Mouse (Mus musculus): ENCODE data around the gene Olfr61.

GRCm38 (mm10) chr7:140630559-140630958 lies 1.8 kb downstream of the Olfr61 start:
- no peak for TF ChIP-seq EP300 (IDR thresholded peaks at IDR 0.05; ENCODE audit: low read depth)
- TF ChIP-seq CTCF (IDR thresholded peaks at IDR 0.05; ENCODE audit: low read depth): no peak

Measured in liver, embryonic 14.5 days (tissue).